Mouse (Mus musculus) E14TG2a.4 (cell line): ENCODE results near the gene Mcm7.
"Not testable (repeated sequence)": the region's sequence is repeated elsewhere in the genome, so short reads cannot be mapped to it uniquely, and the experiment has no call there.

Source experiments
- CTCF ChIP-seq: conservative IDR thresholded peaks from 2 replicates; pipeline ENCODE4 v1.5.1; 2014; ENCODE audit warnings: low read length
- NANOG ChIP-seq: IDR thresholded peaks from 2 replicates; pipeline ENCODE4 v1.6.1; 2014; ENCODE audit warnings: borderline replicate concordance, low read length, mixed read lengths
- POU5F1 ChIP-seq: IDR thresholded peaks from 2 replicates; pipeline ENCODE4 v1.6.1; 2014; ENCODE audit warnings: low read length, borderline replicate concordance

GRCm38 (mm10) chr5:138216632-138217031 is 44.4 kb upstream of the Mcm7 start:
- TF ChIP-seq CTCF, POU5F1, NANOG: not testable (repeated sequence)
